Comparison of ENCODE assay signal across 17 mouse cellular contexts in genomic region chr1:185449727-185450126, GRCm38 (mm10). TPM values are rescaled to one million over a fixed set of nuclear protein-coding genes. Genes with fewer than 3 reads are reported as not detected.
"Had no signal": no experiment of that assay in that cellular context is flagged by ENCODE, and none has a peak within 500 bp of the region (broad histone marks: within the 10 kb centered on the region; RNA-seq: fewer than 3 reads in every experiment).

No protein-coding gene starts in this region.

- H3K4me3 ChIP-seq: layer of hippocampus, adult 2 months; limb, embryonic 13.5 days; midbrain, embryonic 13.5 days; myocyte; neural tube, embryonic 12.5 days; stomach, embryonic 15.5 days had no signal

- H3K27ac ChIP-seq: layer of hippocampus, adult 2 months; limb, embryonic 13.5 days; midbrain, embryonic 13.5 days; neural tube, embryonic 12.5 days; stomach, embryonic 15.5 days had no signal

- DNase-seq: kidney, adult 18-20 months; kidney, postnatal 10 days; kidney, postnatal 4 days; left cerebral cortex, postnatal 4 days; lung, adult 18-20 months; lung, postnatal 36 days; spleen, adult 18-20 months; thymus, postnatal 4 days had no signal

- ATAC-seq: midbrain, embryonic 13.5 days had no signal

- H3K4me2 ChIP-seq: limb, embryonic 13.5 days; midbrain, embryonic 13.5 days; neural tube, embryonic 12.5 days; stomach, embryonic 15.5 days had no signal

- H3K36me3 ChIP-seq: limb, embryonic 13.5 days; midbrain, embryonic 13.5 days; neural tube, embryonic 12.5 days; stomach, embryonic 15.5 days had no signal

- H3K9ac ChIP-seq: limb, embryonic 13.5 days; midbrain, embryonic 13.5 days; neural tube, embryonic 12.5 days; stomach, embryonic 15.5 days had no signal

- H3K9me3 ChIP-seq: limb, embryonic 13.5 days; midbrain, embryonic 13.5 days; neural tube, embryonic 12.5 days; stomach, embryonic 15.5 days had no signal

RNA-seq across cellular contexts. Expression of gene Slc30a10, which starts 4.9 kb away (rescaled TPM):
- total RNA-seq: neutrophil, adult 5-6 weeks had no signal
- polyA plus RNA-seq: lung, embryonic 16.5 days; myocyte; testis, adult 2 months had no signal
